Mouse (Mus musculus) kidney, embryonic 14.5 days (tissue): ENCODE data around the gene Catsper1. TPM values are rescaled to one million over a fixed set of nuclear protein-coding genes. Genes with fewer than 3 reads are reported as not detected.
"Not testable (repeated sequence)": the region's sequence is repeated elsewhere in the genome, so short reads cannot be mapped to it uniquely, and the experiment has no call there.

ENCODE experiments used
- ATAC-seq: fragments of 200-750 bp; cut with Nextera tagmentation; 2 replicates; pipeline ENCODE4 v1.8.0; 2017; ENCODE audit warnings: moderate number of reproducible peaks, mild to moderate bottlenecking, moderate TSS enrichment, moderate library complexity; ENCODE audit not compliant: low FRiP score, low TSS enrichment
- H3K27ac ChIP-seq: fragments of 300-500 bp; sonication (generic); 2 replicates; pipeline ENCODE4 v1.5.1; 2014; ENCODE audit warnings: low read depth, mild to moderate bottlenecking, low read length, moderate library complexity, mixed read lengths
- H3K27me3 ChIP-seq: fragments of 300-500 bp; sonication (generic); 2 replicates; pipeline ENCODE4 v1.6.1; 2014; ENCODE audit warnings: mild to moderate bottlenecking, low read length; ENCODE audit not compliant: control insufficient read depth, insufficient read depth
- H3K36me3 ChIP-seq: fragments of 300-500 bp; sonication (generic); 2 replicates; pipeline ENCODE4 v1.6.1; 2014; ENCODE audit warnings: low read length, mixed read lengths; ENCODE audit not compliant: control insufficient read depth, insufficient read depth
- H3K4me1 ChIP-seq: fragments of 300-500 bp; sonication (generic); 2 replicates; pipeline ENCODE4 v1.6.1; 2014; ENCODE audit warnings: low read length, mixed read lengths; ENCODE audit not compliant: control insufficient read depth, insufficient read depth
- H3K4me2 ChIP-seq: fragments of 300-500 bp; sonication (generic); replicated peaks from 2 replicates; pipeline ENCODE4 v1.6.1; 2014; ENCODE audit warnings: low read depth, mild to moderate bottlenecking, low read length
- H3K4me3 ChIP-seq: fragments of 300-500 bp; sonication (generic); 2 replicates; pipeline ENCODE4 v1.5.1; 2014; ENCODE audit warnings: mild to moderate bottlenecking, low read length
- H3K9ac ChIP-seq: fragments of 300-500 bp; sonication (generic); 2 replicates; pipeline ENCODE4 v1.6.1; 2014; ENCODE audit warnings: low read depth, mild to moderate bottlenecking, low read length, moderate library complexity
- H3K9me3 ChIP-seq: fragments of 300-500 bp; sonication (generic); 2 replicates; pipeline ENCODE4 v1.6.1; 2016; ENCODE audit warnings: low read length; ENCODE audit not compliant: control insufficient read depth
- WGBS: fragments of 180-500 bp; shearing (Covaris S2); extraction: QIAGEN DNeasy Blood & Tissue Kit; methylation state at CpG from one replicate; pipeline ENCODE4 v1.1.7; 2014; 5-methylcytosine and 5-hydroxymethylcytosine counted together
- polyA plus RNA-seq: library from polyadenylated mRNA; unstranded; fragments of >200 nt; fragmentation: Nextera tagmentation; extraction: Ambion mirVana; gene quantifications from 2 replicates; pipeline ENCODE4 v1.2.1, GENCODE M21; 2014

Gene Catsper1
- polyA plus RNA-seq, 1 experiment from 2014 or later, result not detected

DNA sequence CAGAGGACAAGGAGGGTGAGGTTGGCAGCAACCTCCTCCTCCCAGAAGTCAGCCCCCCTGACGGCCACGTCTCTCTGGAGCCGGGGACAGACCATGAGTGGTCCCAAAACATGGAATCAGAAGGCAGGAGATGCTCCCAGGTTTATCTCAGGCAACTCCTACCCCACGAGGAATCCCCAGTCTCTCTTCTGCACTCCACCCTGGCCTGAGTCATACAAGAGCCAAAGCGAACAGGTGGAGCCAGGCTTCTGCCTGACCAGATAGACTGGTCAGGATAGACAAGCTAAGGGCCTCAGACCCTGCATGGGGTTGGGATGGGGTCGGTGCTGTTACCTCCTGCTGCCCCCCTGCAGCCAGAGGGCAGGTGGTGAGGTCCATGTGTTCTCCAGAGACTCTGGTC is 12.5 kb downstream of the Catsper1 start:
- 78% methylated on average over 6 of the region's 6 CpGs for WGBS
- ATAC-seq, result no peak

GRCm38 (mm10) chr19:5348526-5349501 is 13.3 kb downstream of the Catsper1 start:
- WGBS, result 3% methylated on average over 34 of the region's 34 CpGs
- no peak for ATAC-seq
- H3K27ac ChIP-seq, result no peak overlapping the region

More for the DNA sequence above, 12.5 kb downstream of the Catsper1 start:
- no peaks in the 10 kb centered on the region for H3K36me3 ChIP-seq
- no peaks in the 10 kb centered on the region for H3K9me3 ChIP-seq
- H3K9ac ChIP-seq, result no peak overlapping the region
- no peak overlapping the region for H3K4me2 ChIP-seq
- H3K4me3 ChIP-seq, result no peak overlapping the region
- no peaks in the 10 kb centered on the region for H3K4me1 ChIP-seq
- no peaks in the 10 kb centered on the region; the same call in 1 of the 2 replicates for H3K27me3 ChIP-seq
- no peak overlapping the region for H3K27ac ChIP-seq

GRCm38 (mm10) chr19:5349502-5349873 is 13.9 kb downstream of the Catsper1 start, which contains the start of gene Cst6:
TSS of gene Cst6 (minus strand) at chr19:5349574.
- Histone ChIP-seq H3K4me2 (peak within 1 kb of the TSS; percentile 59), H3K9ac (peak within 1 kb of the TSS; percentile 36; the same call in 1 of the 2 replicates), H3K4me3 (peak within 1 kb of the TSS; percentile 28)
- not testable (repeated sequence) for H3K36me3 ChIP-seq, H3K4me1 ChIP-seq, H3K27ac ChIP-seq, ATAC-seq, H3K9me3 ChIP-seq, H3K27me3 ChIP-seq
- 62% methylated on average over 6 of the region's 6 CpGs for WGBS

More at GRCm38 (mm10) chr19:5348526-5349501, 13.3 kb downstream of the Catsper1 start:
- H3K36me3 ChIP-seq, result no peaks in the 10 kb centered on the region
- peak overlapping the region; percentile 36; the same call in 1 of the 2 replicates for H3K9ac ChIP-seq
- H3K4me3 ChIP-seq, result peak overlapping the region; percentile 28
- peak overlapping the region; percentile 59 for H3K4me2 ChIP-seq
- H3K27me3 ChIP-seq, result no peaks in the 10 kb centered on the region; the same call in 1 of the 2 replicates
- H3K4me1 ChIP-seq, result no peaks in the 10 kb centered on the region
- no peaks in the 10 kb centered on the region for H3K9me3 ChIP-seq

DNA sequence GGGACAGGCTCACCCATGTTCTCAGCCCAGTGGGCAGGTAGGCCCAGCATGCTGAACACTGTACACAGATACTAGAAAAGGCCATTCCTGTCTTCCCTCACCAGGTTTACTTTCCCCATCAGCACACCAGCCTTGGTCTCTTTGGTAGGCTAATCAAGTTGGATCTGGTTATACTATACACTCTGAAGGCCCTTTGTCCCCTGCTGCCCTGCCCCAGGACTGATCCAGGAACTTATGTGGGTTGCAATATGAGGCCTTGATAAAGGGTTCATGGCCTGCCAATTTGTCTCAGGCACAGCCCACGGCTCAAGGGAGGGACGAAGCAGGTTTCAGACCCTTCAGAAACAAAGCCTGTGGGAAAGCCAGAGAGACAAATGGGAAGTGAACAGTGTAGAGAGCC is 18.1 kb downstream of the Catsper1 start:
- Histone ChIP-seq H3K36me3 (no peaks in the 10 kb centered on the region), H3K9me3 (no peaks in the 10 kb centered on the region), H3K4me1 (no peaks in the 10 kb centered on the region), H3K27ac (no peak overlapping the region), H3K9ac (no peak overlapping the region), H3K27me3 (no peaks in the 10 kb centered on the region), H3K4me3 (no peak overlapping the region), H3K4me2 (no peak overlapping the region)
- 64% methylated on average over 2 of the region's 2 CpGs for WGBS
- no peak for ATAC-seq

- H3K36me3 ChIP-seq, result no peaks in the 10 kb centered on the region
Measured at GRCm38 (mm10) chr19:5356080-5356479, 20.5 kb downstream of the Catsper1 start.

DNA sequence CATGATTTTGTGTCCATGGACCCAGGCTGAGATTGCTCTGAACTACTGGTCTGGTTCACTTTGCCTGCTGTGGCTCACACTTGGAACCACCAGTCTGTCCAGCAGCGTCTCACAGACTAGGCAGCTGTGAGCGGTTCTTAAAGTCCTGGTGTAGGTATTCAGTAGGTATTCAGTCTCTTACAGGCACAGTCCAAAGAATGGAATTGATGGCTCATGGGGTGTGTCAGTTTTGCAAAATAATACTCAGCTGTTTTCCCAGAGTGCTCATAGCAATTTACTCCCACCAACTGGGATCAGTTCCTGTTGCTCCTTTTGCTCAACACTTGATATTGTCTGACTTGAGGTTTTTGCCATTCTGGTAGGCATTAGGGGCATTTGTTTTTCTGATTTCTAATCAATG is 26.6 kb downstream of the Catsper1 start:
- Histone ChIP-seq H3K4me1 (peaks cover 5% of the 10 kb centered on the region; the same call in 1 of the 2 replicates), H3K27me3 (no peaks in the 10 kb centered on the region), H3K36me3 (peaks cover 20% of the 10 kb centered on the region), H3K27ac (no peak overlapping the region), H3K9me3 (no peaks in the 10 kb centered on the region), H3K4me2 (no peak overlapping the region), H3K4me3 (no peak overlapping the region), H3K9ac (no peak overlapping the region)
- ATAC-seq, result no peak
- 82% methylated on average over 2 of the region's 2 CpGs for WGBS

More at GRCm38 (mm10) chr19:5356080-5356479, 20.5 kb downstream of the Catsper1 start:
- H3K4me2 ChIP-seq, result no peak overlapping the region
- H3K27me3 ChIP-seq, result no peaks in the 10 kb centered on the region
- no peaks in the 10 kb centered on the region for H3K4me1 ChIP-seq
- no peak overlapping the region for H3K27ac ChIP-seq
- no peak for ATAC-seq
- no peaks in the 10 kb centered on the region for H3K9me3 ChIP-seq
- no peak overlapping the region for H3K9ac ChIP-seq
- no peak overlapping the region for H3K4me3 ChIP-seq
- no CpG with 5 or more reads among the region's 1 CpGs for WGBS

GRCm38 (mm10) chr19:5364124-5364523 is 28.6 kb downstream of the Catsper1 start:
- no peaks in the 10 kb centered on the region for H3K9me3 ChIP-seq
- H3K36me3 ChIP-seq, result peaks cover 31% of the 10 kb centered on the region
- no peak overlapping the region for H3K4me2 ChIP-seq
- H3K9ac ChIP-seq, result no peak overlapping the region
- H3K4me1 ChIP-seq, result peaks cover 13% of the 10 kb centered on the region; the same call in 1 of the 2 replicates
- H3K27me3 ChIP-seq, result no peaks in the 10 kb centered on the region
- ATAC-seq, result no peak
- WGBS, result 92% methylated on average over 2 of the region's 2 CpGs
- H3K27ac ChIP-seq, result no peak overlapping the region
- H3K4me3 ChIP-seq, result no peak overlapping the region

DNA sequence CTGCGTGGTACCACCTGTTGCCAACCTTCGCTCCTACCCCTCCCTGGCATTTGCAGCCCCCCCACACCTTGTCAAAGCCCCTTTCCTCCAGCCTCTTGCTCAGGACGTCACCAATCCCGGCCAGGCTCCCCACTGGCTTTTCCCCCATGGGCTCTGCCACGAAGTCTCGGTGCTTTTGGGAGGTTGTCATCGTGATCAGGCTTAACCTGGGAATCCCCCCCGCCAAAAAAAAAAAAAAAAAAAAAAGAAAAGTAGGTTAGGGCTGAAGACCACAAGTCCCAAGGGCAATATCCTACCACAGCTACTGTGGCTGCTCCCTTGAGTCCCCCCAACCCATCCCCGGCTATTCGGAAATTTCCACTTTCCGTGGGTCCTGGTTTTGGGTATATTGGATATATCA is 30.2 kb downstream of the Catsper1 start:
- ATAC-seq, result no peak
- Histone ChIP-seq H3K27ac (peak overlapping the region; percentile 97; the same call in 1 of the 2 replicates), H3K4me2 (peak overlapping the region; percentile 92), H3K4me1 (peaks cover 13% of the 10 kb centered on the region; the same call in 1 of the 2 replicates), H3K9ac (peak overlapping the region; percentile 91), H3K9me3 (no peaks in the 10 kb centered on the region), H3K27me3 (no peaks in the 10 kb centered on the region), H3K4me3 (peak overlapping the region; percentile 86), H3K36me3 (peaks cover 47% of the 10 kb centered on the region)
- WGBS, result 21% methylated on average over 11 of the region's 11 CpGs
